Mouse (Mus musculus) ES-Bruce4 (cell line): ENCODE measurements around the gene Cyb5b. TPM values are rescaled to one million over a fixed set of nuclear protein-coding genes. Genes with fewer than 3 reads are reported as not detected.
A peak's percentile ranks its signal among the peaks of the same experiment; 100 is the strongest.
"Not testable (repeated sequence)": the region's sequence is repeated elsewhere in the genome, so short reads cannot be mapped to it uniquely, and the experiment has no call there.

Experiments
- H3K27ac ChIP-seq: 2 replicates; pipeline ENCODE4 v1.5.1; 2012; ENCODE audit warnings: low read length, inconsistent platforms; ENCODE audit not compliant: insufficient read depth
- H3K27me3 ChIP-seq: 2 replicates; pipeline ENCODE4 v1.6.1; 2012; ENCODE audit warnings: mild to moderate bottlenecking, low read length, inconsistent platforms; ENCODE audit not compliant: control insufficient read depth, poor library complexity, insufficient read depth, severe bottlenecking
- H3K36me3 ChIP-seq: 2 replicates; pipeline ENCODE4 v1.6.1; 2012; ENCODE audit warnings: inconsistent platforms, mild to moderate bottlenecking, low read length, moderate library complexity; ENCODE audit not compliant: control insufficient read depth, poor library complexity, insufficient read depth, severe bottlenecking
- H3K4me1 ChIP-seq: one replicate; pipeline ENCODE4 v1.8.1; 2011; ENCODE audit warnings: low read length; ENCODE audit not compliant: control insufficient read depth, insufficient read depth
- H3K4me3 ChIP-seq: 2 replicates; pipeline ENCODE4 v1.5.1; 2011; ENCODE audit warnings: low read depth, mild to moderate bottlenecking, low read length
- H3K9ac ChIP-seq: 2 replicates; pipeline ENCODE4 v1.6.1; 2012; ENCODE audit warnings: low read depth, mild to moderate bottlenecking, inconsistent platforms; ENCODE audit not compliant: poor library complexity, severe bottlenecking
- H3K9me3 ChIP-seq: replicated peaks from 2 replicates; pipeline ENCODE4 v1.6.1; 2012; ENCODE audit warnings: mild to moderate bottlenecking, low read length, inconsistent platforms; ENCODE audit not compliant: control insufficient read depth, poor library complexity, insufficient read depth, severe bottlenecking
- CTCF ChIP-seq: IDR thresholded peaks from one replicate; pipeline ENCODE4 v1.8.1; 2011; ENCODE audit warnings: low read depth, low read length
- EP300 ChIP-seq: IDR thresholded peaks from 2 replicates; pipeline ENCODE4 v1.6.1; 2011; ENCODE audit warnings: low read depth, low read length; ENCODE audit not compliant: insufficient read depth
- POLR2A ChIP-seq: IDR thresholded peaks from one replicate; pipeline ENCODE4 v1.8.1; 2011; ENCODE audit warnings: low read length; ENCODE audit not compliant: insufficient read depth
- polyA plus RNA-seq: library from polyadenylated mRNA; stranded (reverse); fragments of >200 nt; gene quantifications from 2 replicates; pipeline ENCODE4 v1.2.4, GENCODE M21; 2011; ENCODE audit warnings: low read depth; ENCODE audit not compliant: missing spikeins, insufficient read depth, insufficient read length

Cyb5b gene
- 102 and 105 TPM in 2 replicates for polyA plus RNA-seq

DNA sequence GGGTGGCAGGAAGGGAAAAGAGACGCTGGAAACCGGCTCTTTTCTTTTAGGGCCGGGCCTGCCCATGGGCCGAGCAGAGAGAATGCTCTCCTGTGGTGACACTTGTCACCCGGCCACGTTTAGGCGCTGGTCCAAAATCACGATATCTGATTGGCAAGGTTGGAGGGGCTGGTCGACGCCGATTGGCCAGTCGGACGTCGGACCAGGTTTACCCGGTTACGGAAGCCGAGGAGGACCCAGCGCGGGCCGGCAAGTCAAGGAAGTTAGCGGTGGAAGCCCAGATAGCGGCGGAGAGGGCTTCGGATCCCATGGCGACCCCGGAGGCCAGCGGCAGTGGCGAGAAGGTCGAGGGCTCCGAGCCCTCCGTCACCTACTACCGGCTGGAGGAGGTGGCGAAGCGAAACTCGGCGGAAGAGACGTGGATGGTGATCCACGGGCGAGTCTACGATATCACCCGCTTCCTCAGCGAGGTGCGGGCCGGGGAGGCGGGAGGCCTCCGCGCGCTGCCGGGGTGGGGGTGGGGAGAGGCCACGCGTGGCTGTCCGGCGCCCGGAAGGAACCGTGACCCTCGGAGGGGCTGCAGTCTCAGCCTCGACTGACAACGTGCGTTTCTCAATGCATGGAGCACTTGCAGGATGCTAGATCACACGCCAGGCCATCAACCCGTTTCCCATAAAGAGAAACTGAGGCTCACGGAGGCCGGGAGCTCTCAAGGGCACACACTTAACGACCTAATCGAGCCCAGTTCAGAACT, at the start of gene Cyb5b:
Gene Cyb5b, plus strand, starts transcription at position 237 of the 754 bp plus-strand sequence.
- TF ChIP-seq POLR2A, result no peak
- TF ChIP-seq EP300, result no peak
- TF ChIP-seq CTCF, result no peak
- H3K27ac ChIP-seq, result peak within 1 kb of the TSS; percentile 55

DNA sequence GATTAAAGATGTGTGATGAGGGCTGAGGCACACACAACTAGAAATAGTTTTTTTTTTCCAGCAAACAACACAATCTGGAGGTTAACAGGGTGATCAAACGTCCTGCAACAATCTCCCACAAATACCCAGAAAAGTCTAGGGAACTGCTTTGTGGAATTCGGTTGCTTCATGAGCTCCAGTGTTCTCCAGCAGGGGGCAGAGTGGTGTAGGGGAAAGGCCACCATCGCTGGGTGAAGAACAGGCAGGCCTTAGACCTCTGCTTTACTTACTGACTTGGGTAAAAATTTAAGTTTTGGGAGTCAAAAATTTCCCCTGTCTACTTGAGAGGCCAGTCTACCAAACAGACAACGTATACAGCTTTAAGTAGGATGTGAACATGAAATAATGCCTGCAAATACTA, 45.9 kb upstream of the Cyb5b start:
- Histone ChIP-seq H3K27ac (no peak overlapping the region), H3K36me3 (no peaks in the 10 kb centered on the region), H3K9me3 (no peaks in the 10 kb centered on the region), H3K4me1 (no peaks in the 10 kb centered on the region), H3K4me3 (no peak overlapping the region), H3K27me3 (no peaks in the 10 kb centered on the region), H3K9ac (no peak overlapping the region)
- no peak for TF ChIP-seq POLR2A
- peak; percentile 90 for TF ChIP-seq CTCF

More for the DNA sequence above, at the start of gene Cyb5b:
- Histone ChIP-seq H3K4me1 (no peaks in the 10 kb centered on the region), H3K36me3 (peaks cover 27% of the 10 kb centered on the region), H3K9ac (peak within 1 kb of the TSS; percentile 83), H3K27me3 (no peaks in the 10 kb centered on the region), H3K4me3 (peak within 1 kb of the TSS; percentile 89), H3K9me3 (no peaks in the 10 kb centered on the region)

DNA sequence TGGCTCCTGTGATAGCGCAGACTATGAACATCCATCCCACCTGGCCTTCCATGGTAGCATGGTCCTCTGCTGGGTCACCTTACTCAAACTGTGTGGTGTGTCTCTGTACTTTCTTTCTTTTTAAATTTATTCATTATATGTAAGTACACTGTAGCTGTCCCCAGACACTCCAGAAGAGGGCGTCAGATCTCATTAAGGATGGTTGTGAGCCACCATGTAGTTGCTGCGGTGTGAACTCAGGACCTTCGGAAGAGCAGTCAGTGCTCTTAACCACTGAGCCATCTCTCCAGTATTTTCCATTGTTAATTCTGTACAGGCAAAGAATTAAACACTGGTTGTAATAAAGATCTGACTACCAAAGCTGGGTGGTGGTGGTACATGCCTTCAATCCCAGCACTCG, 42.4 kb upstream of the Cyb5b start:
- H3K27ac ChIP-seq, H3K36me3 ChIP-seq, H3K4me1 ChIP-seq, H3K27me3 ChIP-seq, H3K9me3 ChIP-seq: not testable (repeated sequence)
- Histone ChIP-seq H3K9ac (peak overlapping the region; percentile 6; the same call in 1 of the 2 replicates), H3K4me3 (peak overlapping the region; percentile 42)

- peak overlapping the region; percentile 79 for H3K27ac ChIP-seq
Observed at GRCm38 (mm10) chr8:107108978-107109720, 41.3 kb upstream of the Cyb5b start.

DNA sequence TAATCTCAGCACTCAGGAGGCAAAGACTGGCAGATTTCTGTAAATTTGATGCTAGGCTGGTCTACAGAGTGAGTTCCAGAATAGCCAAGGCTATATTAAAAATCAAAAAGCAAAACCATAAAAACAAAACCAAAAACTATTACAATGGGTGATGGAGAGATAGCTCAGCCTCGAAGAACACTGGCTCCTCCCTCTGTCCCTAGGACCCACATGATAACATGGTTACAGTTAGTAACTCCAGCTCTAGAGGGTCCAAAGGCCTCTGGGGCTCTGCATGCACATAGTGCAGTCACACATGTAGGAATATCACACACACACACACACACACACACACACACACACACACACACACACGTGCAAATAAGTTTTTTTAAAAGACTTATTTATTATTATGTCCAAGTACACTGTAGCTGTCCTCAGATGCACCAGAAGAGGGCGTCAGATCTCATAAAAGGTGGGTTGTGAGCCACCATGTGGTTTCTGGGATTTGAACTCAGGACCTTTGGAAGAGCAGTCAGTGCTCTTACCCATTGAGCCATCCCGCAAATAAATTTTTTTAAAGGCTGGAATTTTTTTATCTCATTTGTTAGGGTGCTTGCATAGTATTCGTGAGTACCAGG, 40.5 kb upstream of the Cyb5b start:
- Histone ChIP-seq H3K27me3 (no peaks in the 10 kb centered on the region), H3K27ac (peak overlapping the region; percentile 51; the same call in 1 of the 2 replicates), H3K9ac (no peak overlapping the region), H3K4me1 (peaks cover 4% of the 10 kb centered on the region), H3K36me3 (no peaks in the 10 kb centered on the region), H3K9me3 (no peaks in the 10 kb centered on the region), H3K4me3 (no peak overlapping the region)
- TF ChIP-seq CTCF (no peak), EP300 (no peak), POLR2A (no peak)

More at GRCm38 (mm10) chr8:107108978-107109720, 41.3 kb upstream of the Cyb5b start:
- H3K4me1 ChIP-seq, result no peaks in the 10 kb centered on the region
- TF ChIP-seq CTCF, result no peak
- peak; percentile 95 for TF ChIP-seq EP300
- no peak for TF ChIP-seq POLR2A
- no peaks in the 10 kb centered on the region for H3K9me3 ChIP-seq
- no peaks in the 10 kb centered on the region for H3K36me3 ChIP-seq
- H3K4me3 ChIP-seq, result peak overlapping the region; percentile 66
- peak overlapping the region; percentile 5 for H3K9ac ChIP-seq
- no peaks in the 10 kb centered on the region for H3K27me3 ChIP-seq
